Mouse (Mus musculus): ENCODE results near the gene Gm20878. TPM values are rescaled to one million over a fixed set of nuclear protein-coding genes. Genes with fewer than 3 reads are reported as not detected.
"Not testable (repeated sequence)": the region's sequence is repeated elsewhere in the genome, so short reads cannot be mapped to it uniquely, and the experiment has no call there.

Gene Gm20878
- polyA plus RNA-seq (2014; fragmentation: Nextera tagmentation; extraction: Ambion mirVana), result 1.3 and 2.0 TPM in 2 replicates

GRCm38 (mm10) chr4:41941272-41941671, at the start of gene Gm20878:
Gene Gm20878 (plus strand): TSS chr4:41941572.
- no CpG with 5 or more reads among the region's 8 CpGs for WGBS
- not testable (repeated sequence) for H3K9ac ChIP-seq (ENCODE audit: low read length); DNase-seq (ENCODE audit: low spot score); ATAC-seq (ENCODE audit: insufficient number of reproducible peaks, low FRiP score, low TSS enrichment, low read depth); H3K4me1 ChIP-seq (ENCODE audit: control insufficient read depth, insufficient read depth, low read length); H3K27me3 ChIP-seq (ENCODE audit: control insufficient read depth, insufficient read depth, low read length); H3K9me3 ChIP-seq (ENCODE audit: control insufficient read depth, low read length); H3K27ac ChIP-seq (replicated peaks; ENCODE audit: low read depth, low read length); H3K4me3 ChIP-seq (ENCODE audit: low read depth, low read length); H3K36me3 ChIP-seq (ENCODE audit: control insufficient read depth, insufficient read depth, low read length); H3K4me2 ChIP-seq (ENCODE audit: low read depth, severe bottlenecking)

GRCm38 (mm10) chr4:41903310-41903709, 38.1 kb upstream of the Gm20878 start, which contains the start of gene Gm21541:
Gene Gm21541 (plus strand): TSS chr4:41903610.
- H3K9ac ChIP-seq (ENCODE audit: low read length); ATAC-seq (ENCODE audit: insufficient number of reproducible peaks, low FRiP score, low TSS enrichment, low read depth); H3K4me2 ChIP-seq (ENCODE audit: low read depth, severe bottlenecking); H3K9me3 ChIP-seq (ENCODE audit: control insufficient read depth, low read length); H3K27ac ChIP-seq (replicated peaks; ENCODE audit: low read depth, low read length); H3K36me3 ChIP-seq (ENCODE audit: control insufficient read depth, insufficient read depth, low read length); H3K4me1 ChIP-seq (ENCODE audit: control insufficient read depth, insufficient read depth, low read length); H3K27me3 ChIP-seq (ENCODE audit: control insufficient read depth, insufficient read depth, low read length); DNase-seq (ENCODE audit: low spot score); H3K4me3 ChIP-seq (ENCODE audit: low read depth, low read length): not testable (repeated sequence)
- no CpG with 5 or more reads among the region's 5 CpGs for WGBS

DNA sequence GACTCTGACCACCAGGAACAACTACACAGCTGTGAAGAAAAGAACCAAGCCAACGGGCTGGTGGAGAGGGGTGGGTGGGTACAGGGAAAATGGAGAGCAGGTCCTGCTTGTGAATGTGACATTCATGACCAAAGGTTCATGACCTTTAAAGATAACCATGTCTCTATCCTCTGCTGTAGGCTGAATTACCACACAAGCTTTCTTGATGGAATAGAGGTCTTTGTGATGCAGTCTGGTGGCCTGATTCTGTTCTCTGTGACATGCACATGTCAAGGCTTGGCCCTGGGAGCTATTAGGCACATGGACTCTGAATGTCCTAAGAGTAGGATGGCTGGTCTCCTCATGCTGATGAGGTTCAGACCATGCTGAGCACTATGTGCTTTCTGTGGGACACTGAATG, 24.4 kb downstream of the Gm20878 start, which contains the start of gene Fam205a4:
TSS of gene Fam205a4 (plus strand) at position 301 of the 400 bp plus-strand sequence.
- not testable (repeated sequence) for H3K4me3 ChIP-seq (ENCODE audit: low read depth, low read length); ATAC-seq (ENCODE audit: insufficient number of reproducible peaks, low FRiP score, low TSS enrichment, low read depth); H3K9ac ChIP-seq (ENCODE audit: low read length); H3K9me3 ChIP-seq (ENCODE audit: control insufficient read depth, low read length); H3K36me3 ChIP-seq (ENCODE audit: control insufficient read depth, insufficient read depth, low read length); H3K4me2 ChIP-seq (ENCODE audit: low read depth, severe bottlenecking); DNase-seq (ENCODE audit: low spot score); H3K4me1 ChIP-seq (ENCODE audit: control insufficient read depth, insufficient read depth, low read length); H3K27me3 ChIP-seq (ENCODE audit: control insufficient read depth, insufficient read depth, low read length); H3K27ac ChIP-seq (replicated peaks; ENCODE audit: low read depth, low read length)
- no CpG with 5 or more reads among the region's 1 CpGs for WGBS

Other genes starting within 250 kb of the Gm20878 start
- gene Cntfr, start 244.5 kb upstream of the Gm20878 start, polyA plus RNA-seq (2014; fragmentation: Nextera tagmentation; extraction: Ambion mirVana), result 5.6 and 9.2 TPM in 2 replicates
- 202 and 214 TPM in 2 replicates for gene Il11ra1, start 241.6 kb upstream of the Gm20878 start, polyA plus RNA-seq (2014; fragmentation: Nextera tagmentation; extraction: Ambion mirVana)
- 94.2 and 99.3 TPM in 2 replicates for gene Rpp25l, start 228.0 kb upstream of the Gm20878 start, polyA plus RNA-seq (2014; fragmentation: Nextera tagmentation; extraction: Ambion mirVana)
- gene Dctn3, start 218.4 kb upstream of the Gm20878 start, polyA plus RNA-seq (2014; fragmentation: Nextera tagmentation; extraction: Ambion mirVana), result 94.3 and 104 TPM in 2 replicates
- gene Arid3c, start 210.4 kb upstream of the Gm20878 start, polyA plus RNA-seq (2014; fragmentation: Nextera tagmentation; extraction: Ambion mirVana), result not detected in 2 replicates
- 40.6 and 42.6 TPM in 2 replicates for gene Galt, start 186.3 kb upstream of the Gm20878 start, polyA plus RNA-seq (2014; fragmentation: Nextera tagmentation; extraction: Ambion mirVana)
- 73.5 and 83.4 TPM in 2 replicates for gene Sigmar1, start 185.4 kb upstream of the Gm20878 start, polyA plus RNA-seq (2014; fragmentation: Nextera tagmentation; extraction: Ambion mirVana)
- gene Ccl27a, start 167.3 kb upstream of the Gm20878 start, polyA plus RNA-seq (2014; fragmentation: Nextera tagmentation; extraction: Ambion mirVana), result 29.9 and 40.0 TPM in 2 replicates
- gene Gm21541, start 38.0 kb upstream of the Gm20878 start, polyA plus RNA-seq (2014; fragmentation: Nextera tagmentation; extraction: Ambion mirVana), result not detected in 2 replicates
- 0.33 and 0.40 TPM in 2 replicates for gene Fam205a4, start 24.5 kb downstream of the Gm20878 start, polyA plus RNA-seq (2014; fragmentation: Nextera tagmentation; extraction: Ambion mirVana)
- not detected in 2 replicates for gene Gm21093, start 93.2 kb downstream of the Gm20878 start, polyA plus RNA-seq (2014; fragmentation: Nextera tagmentation; extraction: Ambion mirVana)
- not detected in 2 replicates for gene Gm3893, start 149.6 kb downstream of the Gm20878 start, polyA plus RNA-seq (2014; fragmentation: Nextera tagmentation; extraction: Ambion mirVana)
- 1.1 TPM in 1 of 2 replicates, not detected in the other for gene Gm13304, start 173.2 kb downstream of the Gm20878 start, polyA plus RNA-seq (2014; fragmentation: Nextera tagmentation; extraction: Ambion mirVana)
- not detected in 2 replicates for gene Gm13306, start 211.9 kb downstream of the Gm20878 start, polyA plus RNA-seq (2014; fragmentation: Nextera tagmentation; extraction: Ambion mirVana)
- 0.63 TPM in 1 of 2 replicates, not detected in the other for gene Gm13305, start 227.0 kb downstream of the Gm20878 start, polyA plus RNA-seq (2014; fragmentation: Nextera tagmentation; extraction: Ambion mirVana)